Mouse (Mus musculus) C2C12 (cell line): Measurements from ENCODE around the gene Slc25a45.

Source experiments
- CTCF ChIP-seq: IDR thresholded peaks from one replicate; pipeline ENCODE4 v1.5.1; 2011; ENCODE audit not compliant: control insufficient read depth, insufficient read depth, insufficient read length
- MYOD1 ChIP-seq: IDR thresholded peaks from one replicate; pipeline ENCODE4 v1.6.1; 2011; ENCODE audit warnings: low read depth; ENCODE audit not compliant: control insufficient read depth, insufficient read length
- MYOG ChIP-seq: IDR thresholded peaks from one replicate; pipeline ENCODE4 v1.6.1; 2011; ENCODE audit not compliant: control insufficient read depth, insufficient read length; ENCODE audit errors: extremely low read depth
- USF1 ChIP-seq: IDR thresholded peaks from one replicate; pipeline ENCODE4 v1.6.1; 2011; ENCODE audit warnings: low read depth, mild to moderate bottlenecking, control low read depth, moderate library complexity

DNA sequence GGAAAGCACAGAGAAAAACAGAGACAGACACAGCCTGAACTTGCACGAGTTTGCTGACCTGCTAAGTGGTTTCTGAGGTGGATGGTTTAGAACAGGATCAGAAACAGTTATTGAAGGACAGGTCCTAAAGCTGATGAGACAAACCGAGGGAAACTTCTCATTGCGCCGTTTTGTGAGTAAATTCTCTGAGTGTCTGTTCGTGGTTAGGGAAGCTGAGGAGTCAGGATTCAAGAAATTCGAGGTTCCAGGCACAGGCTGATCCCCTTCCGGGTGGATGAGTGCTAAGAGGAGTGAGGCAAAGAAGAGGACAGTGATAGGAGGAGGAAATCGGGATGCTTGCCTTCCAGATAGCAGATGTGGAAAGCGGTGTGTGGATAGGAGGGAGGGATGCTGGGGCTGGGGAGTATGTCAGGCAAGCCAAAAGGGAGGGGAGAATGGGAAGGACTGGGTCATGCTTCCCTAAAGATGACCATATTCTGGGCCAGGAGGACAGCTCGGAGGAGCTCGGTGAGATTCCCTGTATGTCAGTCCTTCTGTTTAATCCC, 47.8 kb downstream of the Slc25a45 start:
- TF ChIP-seq MYOG = no peak
- TF ChIP-seq MYOD1 = no peak
- TF ChIP-seq CTCF = no peak
- TF ChIP-seq USF1 = no peak
